Mouse (Mus musculus): ENCODE measurements around the gene Ccdc88c. TPM values are rescaled to one million over a fixed set of nuclear protein-coding genes. Genes with fewer than 3 reads are reported as not detected.

Gene Ccdc88c
- polyA plus RNA-seq, 1 experiment from 2014 or later: 15.3 TPM

GRCm38 (mm10) chr12:101023143-101023542 is 5.7 kb downstream of the Ccdc88c start:
- TF ChIP-seq CTCF (IDR thresholded peaks at IDR 0.05; ENCODE audit: low read depth): no peak
- no peak for ATAC-seq (ENCODE audit: insufficient read depth)

GRCm38 (mm10) chr12:101022353-101022752 is 6.5 kb downstream of the Ccdc88c start:
- Histone ChIP-seq H3K4me1 (ENCODE audit: insufficient read depth) (peaks cover 23% of the 10 kb centered on the region), H3K4me3 (ENCODE audit: low read depth, low read length) (no peak overlapping the region), H3K9me3 (ENCODE audit: low read depth, low read length) (no peaks in the 10 kb centered on the region), H3K4me2 (no peak overlapping the region), H3K36me3 (ENCODE audit: insufficient read depth) (no peaks in the 10 kb centered on the region), H3K27me3 (ENCODE audit: insufficient read depth, low read length) (peaks cover 14% of the 10 kb centered on the region), H3K27ac (ENCODE audit: low read depth) (peak overlapping the region; percentile 77), H3K9ac (no peak overlapping the region)
- DNase-seq (no peak), ATAC-seq (ENCODE audit: insufficient read depth) (no peak)
- TF ChIP-seq CTCF (IDR thresholded peaks at IDR 0.05; ENCODE audit: low read depth): no peak
- WGBS: 76% methylated on average over 8 of the region's 8 CpGs

More at GRCm38 (mm10) chr12:101023143-101023542, 5.7 kb downstream of the Ccdc88c start:
- no peak for DNase-seq
- no peak overlapping the region for H3K9ac ChIP-seq
- H3K4me2 ChIP-seq: no peak overlapping the region
- no peak overlapping the region for H3K27ac ChIP-seq (ENCODE audit: low read depth)
- no peak overlapping the region for H3K4me3 ChIP-seq (ENCODE audit: low read depth, low read length)
- H3K4me1 ChIP-seq (ENCODE audit: insufficient read depth): peaks cover 16% of the 10 kb centered on the region
- no peaks in the 10 kb centered on the region for H3K36me3 ChIP-seq (ENCODE audit: insufficient read depth)
- peaks cover 21% of the 10 kb centered on the region for H3K27me3 ChIP-seq (ENCODE audit: insufficient read depth, low read length)
- 65% methylated on average over 11 of the region's 11 CpGs for WGBS
- no peaks in the 10 kb centered on the region for H3K9me3 ChIP-seq (ENCODE audit: low read depth, low read length)

DNA sequence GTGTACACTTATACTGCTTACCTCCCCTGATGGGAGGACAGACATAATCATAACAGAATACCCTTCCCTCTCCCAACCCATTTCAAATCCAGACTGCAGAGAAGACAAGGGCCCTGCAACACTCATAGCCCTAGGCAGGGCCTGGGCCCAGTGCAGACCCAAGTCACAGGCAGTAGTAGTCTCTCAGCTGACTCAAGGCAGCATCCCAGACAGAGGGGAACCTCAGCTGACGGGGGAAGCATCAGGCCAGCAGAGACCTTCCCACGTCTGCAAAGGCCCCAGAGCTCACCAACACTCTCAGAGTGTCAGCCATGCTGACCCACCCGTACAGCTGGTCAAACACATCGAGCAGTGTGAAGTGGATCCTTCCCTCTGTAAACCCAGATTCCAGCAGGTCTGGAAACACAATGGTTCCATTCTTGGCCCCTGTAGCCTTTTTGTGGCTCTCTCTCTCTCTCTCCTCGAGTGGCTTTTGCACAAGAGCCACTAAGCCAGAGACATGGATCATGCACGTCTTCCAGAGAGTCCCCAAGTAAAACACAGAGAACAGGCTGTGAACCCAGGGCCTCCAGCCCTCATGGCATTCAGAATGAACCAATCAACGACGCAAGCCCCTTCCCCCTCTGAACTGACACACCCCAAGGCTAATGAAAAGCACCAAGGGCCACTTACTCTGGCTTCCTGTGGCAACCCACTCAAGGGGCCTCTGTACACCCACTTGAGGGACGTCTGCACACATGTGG is 7.2 kb downstream of the Ccdc88c start:
- no peak overlapping the region for H3K4me3 ChIP-seq (ENCODE audit: low read depth, low read length)
- H3K36me3 ChIP-seq (ENCODE audit: insufficient read depth): no peaks in the 10 kb centered on the region
- peaks cover 8% of the 10 kb centered on the region for H3K27me3 ChIP-seq (ENCODE audit: insufficient read depth, low read length)
- DNase-seq (peak; percentile 69), ATAC-seq (ENCODE audit: insufficient read depth) (peak; percentile 73)
- WGBS: 55% methylated on average over 9 of the region's 9 CpGs
- H3K9ac ChIP-seq: no peak overlapping the region
- H3K9me3 ChIP-seq (ENCODE audit: low read depth, low read length): no peaks in the 10 kb centered on the region
- H3K27ac ChIP-seq (ENCODE audit: low read depth): peak overlapping the region; percentile 84
- peaks cover 23% of the 10 kb centered on the region for H3K4me1 ChIP-seq (ENCODE audit: insufficient read depth)
- TF ChIP-seq CTCF (IDR thresholded peaks at IDR 0.05; ENCODE audit: low read depth): no peak
- H3K4me2 ChIP-seq: peak overlapping the region; percentile 28

GRCm38 (mm10) chr12:101020210-101021015 is 8.4 kb downstream of the Ccdc88c start:
- Histone ChIP-seq H3K9me3 (ENCODE audit: low read depth, low read length) (no peaks in the 10 kb centered on the region), H3K27me3 (ENCODE audit: insufficient read depth, low read length) (no peaks in the 10 kb centered on the region), H3K36me3 (ENCODE audit: insufficient read depth) (no peaks in the 10 kb centered on the region), H3K9ac (no peak overlapping the region), H3K4me3 (ENCODE audit: low read depth, low read length) (no peak overlapping the region), H3K4me1 (ENCODE audit: insufficient read depth) (peaks cover 31% of the 10 kb centered on the region), H3K4me2 (no peak overlapping the region), H3K27ac (ENCODE audit: low read depth) (peak overlapping the region; percentile 84)
- 70% methylated on average over 15 of the region's 15 CpGs for WGBS
- peak; percentile 19; the same call in 1 of the 2 replicates for TF ChIP-seq CTCF (IDR thresholded peaks at IDR 0.05; ENCODE audit: low read depth)
- ATAC-seq (ENCODE audit: insufficient read depth) (0 out of 2 replicates have a peak, but pooled peaks have one; percentile 13), DNase-seq (peak; percentile 79)

DNA sequence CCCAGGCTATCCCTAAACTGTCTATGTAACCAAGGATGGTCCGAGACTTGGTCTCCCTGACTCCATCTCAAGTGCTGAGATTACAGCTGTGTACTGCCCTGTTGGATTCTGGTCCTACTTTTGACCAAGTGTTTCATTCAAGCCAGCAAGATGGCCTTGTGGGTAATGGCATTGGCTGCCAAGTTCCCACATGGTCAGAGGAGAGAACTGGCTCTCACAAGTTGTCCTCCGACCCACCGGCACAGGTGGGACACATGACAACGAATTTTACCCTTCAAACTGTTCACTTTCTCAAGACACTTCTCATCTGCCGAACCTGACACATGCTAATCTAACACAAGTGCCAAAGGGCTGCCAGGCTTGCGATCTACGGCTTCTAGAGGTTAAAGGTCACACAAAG is 9.4 kb downstream of the Ccdc88c start:
- H3K27me3 ChIP-seq (ENCODE audit: insufficient read depth, low read length): no peaks in the 10 kb centered on the region
- H3K9me3 ChIP-seq (ENCODE audit: low read depth, low read length): no peaks in the 10 kb centered on the region
- 80% methylated on average over 7 of the region's 7 CpGs for WGBS
- no peak overlapping the region for H3K4me2 ChIP-seq
- H3K4me1 ChIP-seq (ENCODE audit: insufficient read depth): peaks cover 31% of the 10 kb centered on the region
- no peaks in the 10 kb centered on the region for H3K36me3 ChIP-seq (ENCODE audit: insufficient read depth)
- H3K9ac ChIP-seq: no peak overlapping the region
- ATAC-seq (ENCODE audit: insufficient read depth) (no peak), DNase-seq (no peak)
- no peak overlapping the region for H3K4me3 ChIP-seq (ENCODE audit: low read depth, low read length)
- no peak for TF ChIP-seq CTCF (IDR thresholded peaks at IDR 0.05; ENCODE audit: low read depth)
- H3K27ac ChIP-seq (ENCODE audit: low read depth): no peak overlapping the region

DNA sequence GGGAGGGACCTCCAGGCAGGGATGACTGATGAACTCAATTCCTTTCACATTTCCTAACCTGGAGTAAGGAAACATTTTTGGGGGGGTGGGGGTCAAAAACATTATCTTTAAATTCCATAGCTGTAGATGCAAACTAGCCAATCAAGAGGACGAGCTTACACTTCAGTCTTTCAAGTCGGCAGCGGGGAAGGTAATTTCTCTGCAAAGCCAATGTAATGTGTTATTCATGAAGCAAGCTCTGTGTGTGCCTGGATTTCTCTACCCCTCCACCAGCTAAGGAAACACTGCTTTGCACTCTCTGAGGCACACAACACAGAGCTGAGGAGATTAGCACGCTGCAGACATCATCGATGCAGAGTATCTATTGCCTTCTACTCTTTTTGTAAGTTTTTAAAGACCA is 9.8 kb downstream of the Ccdc88c start:
- ATAC-seq (ENCODE audit: insufficient read depth) (no peak), DNase-seq (no peak)
- no peak overlapping the region for H3K27ac ChIP-seq (ENCODE audit: low read depth)
- H3K27me3 ChIP-seq (ENCODE audit: insufficient read depth, low read length): no peaks in the 10 kb centered on the region
- H3K9ac ChIP-seq: no peak overlapping the region
- H3K36me3 ChIP-seq (ENCODE audit: insufficient read depth): no peaks in the 10 kb centered on the region
- no peak overlapping the region; the same call in 1 of the 2 replicates for H3K4me2 ChIP-seq
- no peak for TF ChIP-seq CTCF (IDR thresholded peaks at IDR 0.05; ENCODE audit: low read depth)
- peaks cover 31% of the 10 kb centered on the region for H3K4me1 ChIP-seq (ENCODE audit: insufficient read depth)
- WGBS: 67% methylated on average over 5 of the region's 5 CpGs
- H3K9me3 ChIP-seq (ENCODE audit: low read depth, low read length): no peaks in the 10 kb centered on the region
- H3K4me3 ChIP-seq (ENCODE audit: low read depth, low read length): no peak overlapping the region

DNA sequence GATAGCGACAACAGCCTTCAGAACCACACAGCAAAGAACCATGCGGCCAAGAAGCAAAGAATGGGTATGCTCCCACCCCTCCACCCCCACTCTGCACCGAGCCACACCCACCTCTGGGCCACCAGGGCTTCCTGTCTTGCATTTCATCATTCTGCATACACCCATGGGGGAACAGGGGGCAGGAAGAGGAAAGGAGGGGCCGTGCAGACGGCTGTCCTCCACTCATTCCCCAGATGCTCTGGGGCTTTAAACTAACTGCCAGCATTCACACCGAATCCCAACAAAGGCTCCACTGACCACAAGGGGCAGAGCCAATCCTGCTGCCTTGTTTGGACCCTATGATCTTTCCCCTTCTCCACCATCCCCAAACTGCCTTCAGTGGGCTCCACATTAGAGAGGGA is 10.9 kb downstream of the Ccdc88c start:
- Histone ChIP-seq H3K36me3 (ENCODE audit: insufficient read depth) (no peaks in the 10 kb centered on the region), H3K4me2 (peak overlapping the region; percentile 43), H3K9ac (no peak overlapping the region), H3K4me1 (ENCODE audit: insufficient read depth) (peaks cover 31% of the 10 kb centered on the region), H3K9me3 (ENCODE audit: low read depth, low read length) (no peaks in the 10 kb centered on the region), H3K27me3 (ENCODE audit: insufficient read depth, low read length) (no peaks in the 10 kb centered on the region), H3K27ac (ENCODE audit: low read depth) (peak overlapping the region; percentile 60; the same call in 1 of the 2 replicates), H3K4me3 (ENCODE audit: low read depth, low read length) (no peak overlapping the region)
- no peak for TF ChIP-seq CTCF (IDR thresholded peaks at IDR 0.05; ENCODE audit: low read depth)
- 7% methylated on average over 6 of the region's 6 CpGs for WGBS
- no peak for ATAC-seq (ENCODE audit: insufficient read depth)
- DNase-seq: peak; percentile 29

Measured in lung, embryonic 14.5 days (tissue).